Mouse (Mus musculus) forebrain, embryonic 11.5 days (tissue): ENCODE measurements at regions not wholly inside any gene's neighbourhood (a gene's known extent, or its start where the extent isn't known, plus 50 kb on each side); places are given as distances from the start of the nearest gene placed in this dataset.

Experiments used
- ATAC-seq: fragments of 200-750 bp; cut with Nextera tagmentation; replicated peaks from 2 replicates; pipeline ENCODE4 v1.8.0; 2017; ENCODE audit warnings: moderate TSS enrichment; ENCODE audit not compliant: low FRiP score
- DNase-seq: peaks from one replicate; pipeline ENCODE4 v3.0.0-alpha.2; 2017; ENCODE audit warnings: low spot score
- H3K27ac ChIP-seq: fragments of 300-500 bp; sonication (generic); 2 replicates; pipeline ENCODE4 v1.5.1; 2014; ENCODE audit warnings: low read depth, low read length
- H3K27me3 ChIP-seq: fragments of 300-500 bp; sonication (generic); 2 replicates; pipeline ENCODE4 v1.6.1; 2014; ENCODE audit warnings: mild to moderate bottlenecking, low read length, mixed read lengths; ENCODE audit not compliant: control insufficient read depth, insufficient read depth
- H3K36me3 ChIP-seq: fragments of 300-500 bp; sonication (generic); 2 replicates; pipeline ENCODE4 v1.6.1; 2014; ENCODE audit warnings: mild to moderate bottlenecking, low read length, moderate library complexity, mixed read lengths; ENCODE audit not compliant: control insufficient read depth, insufficient read depth
- H3K4me1 ChIP-seq: fragments of 300-500 bp; sonication (generic); replicated peaks from 2 replicates; pipeline ENCODE4 v1.6.1; 2014; ENCODE audit warnings: low read length, mixed read lengths; ENCODE audit not compliant: control insufficient read depth, insufficient read depth
- H3K4me2 ChIP-seq: fragments of 300-500 bp; sonication (generic); 2 replicates; pipeline ENCODE4 v1.6.1; 2014; ENCODE audit warnings: low read depth, mild to moderate bottlenecking, low read length, moderate library complexity, mixed read lengths; ENCODE audit not compliant: severe bottlenecking
- H3K4me3 ChIP-seq: fragments of 300-500 bp; sonication (generic); 2 replicates; pipeline ENCODE4 v1.5.1; 2014; ENCODE audit warnings: low read depth, low read length
- H3K9ac ChIP-seq: fragments of 300-500 bp; sonication (generic); 2 replicates; pipeline ENCODE4 v1.6.1; 2014; ENCODE audit warnings: low read length
- H3K9me3 ChIP-seq: fragments of 300-500 bp; sonication (generic); 2 replicates; pipeline ENCODE4 v1.6.1; 2016; ENCODE audit warnings: low read length, mixed read lengths; ENCODE audit not compliant: control insufficient read depth
- WGBS: fragments of 180-500 bp; shearing (Covaris S2); extraction: QIAGEN DNeasy Blood & Tissue Kit; methylation state at CpG from one replicate; pipeline ENCODE4 v1.1.7; 2014; 5-methylcytosine and 5-hydroxymethylcytosine counted together

- H3K4me2 ChIP-seq = no peak overlapping the region
- no peaks in the 10 kb centered on the region for H3K4me1 ChIP-seq
- no peaks in the 10 kb centered on the region for H3K36me3 ChIP-seq
- WGBS = 62% methylated on average over 3 of the region's 3 CpGs
- H3K27ac ChIP-seq = no peak overlapping the region
- H3K9me3 ChIP-seq = no peaks in the 10 kb centered on the region
- DNase-seq = no peak
- ATAC-seq = no peak
- H3K4me3 ChIP-seq = no peak overlapping the region
- no peak overlapping the region for H3K9ac ChIP-seq
- H3K27me3 ChIP-seq = no peaks in the 10 kb centered on the region
Measured at GRCm38 (mm10) chr13:97572352-97572751, 188.1 kb downstream of the Gm10260 start.

- Histone ChIP-seq H3K9me3 (no peaks in the 10 kb centered on the region), H3K27me3 (no peaks in the 10 kb centered on the region), H3K4me2 (no peak overlapping the region), H3K36me3 (no peaks in the 10 kb centered on the region), H3K27ac (no peak overlapping the region), H3K4me3 (no peak overlapping the region), H3K4me1 (peaks cover 3% of the 10 kb centered on the region; the same call in 1 of the 2 replicates), H3K9ac (no peak overlapping the region)
- DNase-seq (no peak), ATAC-seq (no peak)
- WGBS = 63% methylated on average over 1 of the region's 1 CpGs
Measured at GRCm38 (mm10) chr13:97570009-97570408, 190.4 kb downstream of the Gm10260 start.

GRCm38 (mm10) chr13:97567632-97568031, 192.8 kb downstream of the Gm10260 start:
- DNase-seq (no peak), ATAC-seq (no peak)
- Histone ChIP-seq H3K4me3 (no peak overlapping the region), H3K27me3 (no peaks in the 10 kb centered on the region), H3K36me3 (no peaks in the 10 kb centered on the region), H3K27ac (no peak overlapping the region), H3K9me3 (no peaks in the 10 kb centered on the region), H3K9ac (no peak overlapping the region), H3K4me1 (peaks cover 3% of the 10 kb centered on the region; the same call in 1 of the 2 replicates), H3K4me2 (no peak overlapping the region)
- WGBS = 84% methylated on average over 3 of the region's 3 CpGs

- H3K4me2 ChIP-seq = no peak overlapping the region
- peaks cover 3% of the 10 kb centered on the region; the same call in 1 of the 2 replicates for H3K4me1 ChIP-seq
- H3K27ac ChIP-seq = no peak overlapping the region
- H3K9ac ChIP-seq = no peak overlapping the region
- ATAC-seq (no peak), DNase-seq (no peak)
- H3K4me3 ChIP-seq = no peak overlapping the region
- WGBS = 37% methylated on average over 7 of the region's 7 CpGs
- H3K9me3 ChIP-seq = no peaks in the 10 kb centered on the region
- no peaks in the 10 kb centered on the region for H3K27me3 ChIP-seq
- H3K36me3 ChIP-seq = no peaks in the 10 kb centered on the region
Measured at GRCm38 (mm10) chr13:97566071-97566470, 194.4 kb downstream of the Gm10260 start.

GRCm38 (mm10) chr13:97562241-97562640, 198.2 kb downstream of the Gm10260 start:
- no peak overlapping the region for H3K4me3 ChIP-seq
- 92% methylated on average over 6 of the region's 6 CpGs for WGBS
- DNase-seq = no peak
- no peak overlapping the region for H3K4me2 ChIP-seq
- H3K27me3 ChIP-seq = no peaks in the 10 kb centered on the region
- no peaks in the 10 kb centered on the region for H3K36me3 ChIP-seq
- peaks cover 3% of the 10 kb centered on the region; the same call in 1 of the 2 replicates for H3K4me1 ChIP-seq
- H3K9ac ChIP-seq = no peak overlapping the region
- no peak overlapping the region for H3K27ac ChIP-seq
- ATAC-seq = no peak
- H3K9me3 ChIP-seq = no peaks in the 10 kb centered on the region

- Histone ChIP-seq H3K36me3 (no peaks in the 10 kb centered on the region), H3K4me3 (no peak overlapping the region), H3K27ac (no peak overlapping the region), H3K4me1 (no peaks in the 10 kb centered on the region; the same call in 1 of the 2 replicates), H3K9me3 (no peaks in the 10 kb centered on the region), H3K9ac (no peak overlapping the region), H3K27me3 (no peaks in the 10 kb centered on the region), H3K4me2 (no peak overlapping the region)
- no peak for DNase-seq
- no peak for ATAC-seq
- WGBS = 78% methylated on average over 1 of the region's 1 CpGs
Measured at GRCm38 (mm10) chr13:97560789-97561188, 199.6 kb downstream of the Gm10260 start.

- Histone ChIP-seq H3K27me3 (no peaks in the 10 kb centered on the region), H3K36me3 (no peaks in the 10 kb centered on the region), H3K9me3 (no peaks in the 10 kb centered on the region), H3K4me1 (no peaks in the 10 kb centered on the region), H3K4me2 (no peak overlapping the region), H3K27ac (no peak overlapping the region), H3K4me3 (no peak overlapping the region), H3K9ac (no peak overlapping the region)
- no peak for ATAC-seq
- 91% methylated on average over 15 of the region's 15 CpGs for WGBS
- no peak for DNase-seq
Measured at GRCm38 (mm10) chr13:97559611-97560385, 200.6 kb downstream of the Gm10260 start.

GRCm38 (mm10) chr13:97558884-97559283, 201.5 kb downstream of the Gm10260 start:
- H3K4me1 ChIP-seq = no peaks in the 10 kb centered on the region
- no peak overlapping the region for H3K27ac ChIP-seq
- no peak overlapping the region for H3K4me2 ChIP-seq
- H3K9ac ChIP-seq = no peak overlapping the region
- H3K36me3 ChIP-seq = no peaks in the 10 kb centered on the region
- DNase-seq (no peak), ATAC-seq (no peak)
- H3K4me3 ChIP-seq = no peak overlapping the region
- H3K27me3 ChIP-seq = no peaks in the 10 kb centered on the region
- 92% methylated on average over 3 of the region's 3 CpGs for WGBS
- no peaks in the 10 kb centered on the region for H3K9me3 ChIP-seq

- Histone ChIP-seq H3K9ac (no peak overlapping the region), H3K27me3 (no peaks in the 10 kb centered on the region), H3K4me3 (no peak overlapping the region), H3K27ac (no peak overlapping the region), H3K4me2 (no peak overlapping the region), H3K4me1 (no peaks in the 10 kb centered on the region), H3K36me3 (no peaks in the 10 kb centered on the region), H3K9me3 (no peaks in the 10 kb centered on the region)
- WGBS = 91% methylated on average over 3 of the region's 3 CpGs
- no peak for ATAC-seq
- DNase-seq = no peak
Measured at GRCm38 (mm10) chr13:97555312-97555711, 205.1 kb downstream of the Gm10260 start.
